Mouse (Mus musculus) bone marrow, adult 2 months (tissue): ENCODE data around the gene Slc25a11. TPM values are rescaled to one million over a fixed set of nuclear protein-coding genes. Genes with fewer than 3 reads are reported as not detected.
A peak's percentile ranks its signal among the peaks of the same experiment; 100 is the strongest.

Experiments
- H3K27ac ChIP-seq: fragments of 200-500 bp; 2 replicates; pipeline ENCODE4 v1.5.1; 2012; ENCODE audit warnings: low read depth, mild to moderate bottlenecking, control low read depth, inconsistent platforms, low read length; ENCODE audit not compliant: control insufficient read depth, poor library complexity, insufficient read depth
- H3K4me1 ChIP-seq: fragments of 200-500 bp; 2 replicates; pipeline ENCODE4 v1.6.1; 2011; ENCODE audit warnings: low read length; ENCODE audit not compliant: control insufficient read depth, insufficient read depth
- H3K4me3 ChIP-seq: fragments of 200-500 bp; replicated peaks from 2 replicates; pipeline ENCODE3; 2011; ENCODE audit warnings: mild to moderate bottlenecking, low read depth, low read length, control low read depth; ENCODE audit not compliant: control insufficient read depth
- CTCF ChIP-seq: fragments of 200-500 bp; IDR thresholded peaks from 2 replicates; pipeline ENCODE4 v1.5.1; 2011; ENCODE audit warnings: low read length, control low read depth; ENCODE audit not compliant: control insufficient read depth, insufficient read depth
- POLR2A ChIP-seq: fragments of 200-500 bp; IDR thresholded peaks from 2 replicates; pipeline ENCODE4 v1.6.1; 2011; ENCODE audit warnings: low read depth, mild to moderate bottlenecking, control low read depth, low read length, borderline replicate concordance; ENCODE audit not compliant: control insufficient read depth
- WGBS: fragments of 180-500 bp; shearing (Covaris S2); methylation state at CpG from one replicate; pipeline ENCODE4 v1.1.7; 2018; 5-methylcytosine and 5-hydroxymethylcytosine counted together
- polyA plus RNA-seq: library from polyadenylated mRNA; stranded (reverse); fragments of >200 nt; gene quantifications from 2 replicates; pipeline ENCODE4 v1.2.4, GENCODE M21; 2011; ENCODE audit warnings: low replicate concordance; ENCODE audit not compliant: missing spikeins, insufficient read depth, insufficient read length

Gene Slc25a11
- polyA plus RNA-seq, 1 experiment, result 49.2 TPM

DNA sequence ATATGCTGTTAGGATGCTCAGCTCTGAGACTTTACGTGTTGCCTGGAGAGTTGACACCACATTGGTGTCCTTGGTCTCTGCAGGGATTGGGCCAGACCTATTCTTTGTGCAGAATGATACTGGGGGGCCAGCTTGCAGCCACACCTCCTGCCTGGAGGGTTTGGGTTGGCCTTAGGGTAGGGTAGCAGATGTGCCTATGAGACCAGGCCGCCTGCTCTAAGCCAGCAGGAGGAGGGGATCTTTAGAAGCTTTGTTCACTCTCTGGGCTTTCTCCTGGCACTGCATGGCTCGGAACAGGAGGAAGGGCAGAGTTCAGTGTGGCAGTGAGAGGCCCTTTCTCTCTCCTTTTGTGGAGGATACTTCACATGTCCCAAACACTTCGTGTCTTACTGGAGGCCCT lies 51.2 kb downstream of the Slc25a11 start:
- peak overlapping the region; percentile 1; the same call in 1 of the 2 replicates for H3K27ac ChIP-seq
- 79% methylated on average over 4 of the region's 4 CpGs for WGBS
- H3K4me1 ChIP-seq, result peaks cover 4% of the 10 kb centered on the region
- TF ChIP-seq POLR2A (no peak), CTCF (no peak)
- no peak overlapping the region for H3K4me3 ChIP-seq

DNA sequence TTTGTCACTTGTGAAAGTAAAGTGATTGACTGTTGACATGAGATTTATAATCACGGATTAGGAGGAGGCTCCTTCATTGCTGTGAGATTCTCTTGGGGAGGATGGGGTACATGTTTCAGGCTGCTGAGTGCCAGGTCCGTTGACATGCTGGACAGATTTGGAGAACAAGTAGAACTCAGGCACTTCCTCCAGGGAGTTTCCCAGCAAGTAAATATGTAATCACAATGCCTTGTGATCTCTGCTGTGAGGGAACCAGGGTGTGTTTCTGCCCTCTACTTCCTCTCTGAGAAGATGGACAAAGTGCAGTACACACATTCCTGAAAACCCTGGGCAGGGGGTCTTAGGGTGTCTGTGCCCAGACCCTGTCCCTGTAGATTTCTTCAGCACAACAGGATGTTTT lies 51.6 kb downstream of the Slc25a11 start:
- Histone ChIP-seq H3K4me3 (no peak overlapping the region), H3K27ac (no peak overlapping the region), H3K4me1 (peaks cover 4% of the 10 kb centered on the region)
- TF ChIP-seq CTCF, result no peak
- TF ChIP-seq POLR2A, result no peak
- WGBS, result 25% methylated on average over 2 of the region's 2 CpGs

DNA sequence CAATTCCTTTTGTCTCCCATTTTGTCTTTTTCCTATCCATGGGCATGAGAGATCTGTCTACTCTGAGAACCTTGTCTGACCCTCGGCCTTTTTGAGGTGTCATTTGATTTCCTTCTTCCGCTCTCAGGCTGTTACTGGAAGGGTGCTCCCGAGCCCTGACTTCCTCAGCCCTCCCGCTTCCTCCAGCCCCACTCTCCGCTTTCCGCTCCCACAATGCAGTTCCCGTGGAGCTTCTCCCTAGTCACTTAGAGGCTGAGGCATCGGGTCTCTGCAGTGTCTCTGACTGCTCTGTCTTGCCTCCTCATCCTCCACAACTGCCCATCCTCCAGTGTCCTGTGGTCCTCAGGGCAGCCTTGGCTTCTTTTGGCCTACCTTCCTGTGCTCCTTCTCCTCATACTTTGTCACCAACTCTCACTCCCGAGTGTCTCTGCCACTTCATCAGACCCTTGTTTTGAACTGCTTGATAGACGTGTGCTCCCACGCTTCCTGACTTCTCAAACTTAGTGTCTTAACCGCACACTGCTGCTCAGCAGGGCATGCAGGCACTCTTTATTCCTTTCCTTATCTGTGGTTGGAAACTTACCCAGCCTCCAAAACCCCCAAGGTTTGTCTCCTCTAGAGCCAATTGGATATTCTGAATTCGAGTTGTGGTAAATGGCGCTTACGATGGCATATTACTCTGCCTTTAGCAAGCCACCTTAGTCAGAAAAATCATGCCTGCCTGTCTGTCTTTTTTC lies 52.9 kb downstream of the Slc25a11 start:
- Histone ChIP-seq H3K4me3 (no peak overlapping the region), H3K4me1 (peaks cover 4% of the 10 kb centered on the region), H3K27ac (no peak overlapping the region)
- TF ChIP-seq CTCF (no peak), POLR2A (no peak)
- WGBS, result 57% methylated on average over 15 of the region's 15 CpGs

Other genes starting within 250 kb of the Slc25a11 start
- 13.9 and 22.7 TPM in 2 replicates for gene Pelp1, start 237.4 kb downstream of the Slc25a11 start, polyA plus RNA-seq
- gene Arrb2, start 214.8 kb downstream of the Slc25a11 start, polyA plus RNA-seq, result 201 and 438 TPM in 2 replicates
- 8.3 and 16.1 TPM in 2 replicates for gene Med11, start 195.6 kb downstream of the Slc25a11 start, polyA plus RNA-seq
- 0.66 and 1.5 TPM in 2 replicates for gene Zmynd15, start 188.0 kb downstream of the Slc25a11 start, polyA plus RNA-seq
- 0.59 and 3.2 TPM in 2 replicates for gene Cxcl16, start 187.5 kb downstream of the Slc25a11 start, polyA plus RNA-seq
- gene Tm4sf5, start 142.2 kb downstream of the Slc25a11 start, polyA plus RNA-seq, result not detected in 2 replicates
- not detected in 2 replicates for gene Vmo1, start 132.9 kb downstream of the Slc25a11 start, polyA plus RNA-seq
- not detected in 2 replicates for gene Gltpd2, start 128.3 kb downstream of the Slc25a11 start, polyA plus RNA-seq
- 90.4 and 129 TPM in 2 replicates for gene Psmb6, start 122.1 kb downstream of the Slc25a11 start, polyA plus RNA-seq
- not detected in 2 replicates for gene Gm40193, start 114.5 kb downstream of the Slc25a11 start, polyA plus RNA-seq
- gene Pld2, start 107.4 kb downstream of the Slc25a11 start, polyA plus RNA-seq, result 1.5 and 4.0 TPM in 2 replicates
- 50.8 and 79.5 TPM in 2 replicates for gene Mink1, start 84.6 kb downstream of the Slc25a11 start, polyA plus RNA-seq
- not detected in 2 replicates for gene 4930544D05Rik, start 31.6 kb downstream of the Slc25a11 start, polyA plus RNA-seq
- 2.0 TPM in 1 of 2 replicates, not detected in the other for gene Chrne, start 28.3 kb downstream of the Slc25a11 start, polyA plus RNA-seq
- gene Gp1ba, start 8.4 kb downstream of the Slc25a11 start, polyA plus RNA-seq, result 8.6 and 28.3 TPM in 2 replicates
- gene Rnf167, start 244 bp downstream of the Slc25a11 start, polyA plus RNA-seq, result 125 and 265 TPM in 2 replicates
- 840 and 1,173 TPM in 2 replicates for gene Pfn1, start 7.2 kb upstream of the Slc25a11 start, polyA plus RNA-seq
- gene Eno3, start 9.7 kb upstream of the Slc25a11 start, polyA plus RNA-seq, result 14.7 and 29.8 TPM in 2 replicates
- 37.1 and 70.9 TPM in 2 replicates for gene Spag7, start 21.9 kb upstream of the Slc25a11 start, polyA plus RNA-seq
- 11.2 and 24.0 TPM in 2 replicates for gene Camta2, start 40.6 kb upstream of the Slc25a11 start, polyA plus RNA-seq
- gene Inca1, start 52.7 kb upstream of the Slc25a11 start, polyA plus RNA-seq, result not detected in 2 replicates
- 10.0 and 13.7 TPM in 2 replicates for gene Kif1c, start 53.1 kb upstream of the Slc25a11 start, polyA plus RNA-seq
- gene Zfp3, start 116.7 kb upstream of the Slc25a11 start, polyA plus RNA-seq, result 1.1 and 1.7 TPM in 2 replicates
- 1.9 TPM in 1 of 2 replicates, not detected in the other for gene Scimp, start 165.1 kb upstream of the Slc25a11 start, polyA plus RNA-seq
- 12.6 and 28.8 TPM in 2 replicates for gene Rabep1, start 197.3 kb upstream of the Slc25a11 start, polyA plus RNA-seq